Mouse (Mus musculus): ENCODE measurements around the gene Klf9.

DNA sequence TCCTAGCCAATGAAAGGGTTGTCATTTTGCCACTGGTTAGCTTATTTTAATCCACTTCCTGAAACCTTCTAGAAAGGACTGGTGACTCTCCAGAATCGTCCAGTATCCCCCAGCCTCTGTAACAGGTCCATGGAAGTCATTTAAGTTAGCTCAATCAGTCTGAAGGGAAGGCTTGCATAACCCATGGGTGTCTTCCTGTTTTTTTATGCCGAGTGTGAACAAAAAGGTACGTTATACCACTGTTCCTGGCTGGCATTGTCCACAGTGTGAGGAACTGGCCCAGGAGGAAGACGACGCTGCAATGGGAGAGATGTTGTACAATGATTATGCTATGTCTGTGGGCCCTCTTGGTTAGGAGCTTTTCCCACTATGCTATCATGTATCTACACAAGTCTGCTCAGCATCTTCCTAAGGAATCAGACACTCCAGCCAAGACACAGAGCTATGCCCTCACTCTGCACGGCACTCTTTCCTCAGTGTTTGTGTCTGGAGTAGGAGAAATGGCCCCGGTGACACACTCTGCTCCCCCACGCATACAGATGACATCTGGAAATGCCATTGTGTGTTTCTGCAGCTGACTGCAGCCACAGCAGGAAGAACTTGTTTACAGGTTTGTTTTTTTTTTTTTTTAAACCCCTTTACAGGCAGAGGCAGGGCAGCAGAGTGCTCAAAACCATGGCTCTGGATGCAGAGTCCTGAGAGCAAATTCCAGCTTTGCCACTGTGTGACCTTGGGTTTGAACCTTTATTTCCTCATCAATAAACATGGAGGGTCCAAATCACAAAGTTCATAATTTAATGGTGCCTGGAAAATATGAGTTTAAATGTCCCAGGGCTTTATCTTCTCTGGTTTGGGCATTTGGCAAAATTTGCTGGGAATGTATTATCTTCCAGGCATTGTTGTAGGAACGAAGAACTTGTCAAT lies 15.5 kb upstream of the Klf9 start:
- TF ChIP-seq CTCF (conservative IDR thresholded peaks at IDR 0.05; ENCODE audit: insufficient read depth, insufficient read length, low read depth, low read length) = no peak
- no peak for TF ChIP-seq POLR2A (IDR thresholded peaks at IDR 0.05; ENCODE audit: low read depth, low read length)

All from kidney, adult 2 months (tissue).